Mouse (Mus musculus): ENCODE data around the gene Rab3il1. TPM values are rescaled to one million over a fixed set of nuclear protein-coding genes. Genes with fewer than 3 reads are reported as not detected.
A peak's percentile ranks its signal among the peaks of the same experiment; 100 is the strongest.

The Rab3il1 gene
- polyA plus RNA-seq, 1 experiment from 2014 or later, result 54.0 TPM

GRCm38 (mm10) chr19:10013913-10014312, 12.4 kb downstream of the Rab3il1 start:
- H3K27ac ChIP-seq (ENCODE audit: low read depth, low read length), result peak overlapping the region; percentile 94
- ATAC-seq (replicated peaks; ENCODE audit: insufficient number of reproducible peaks, low FRiP score, low TSS enrichment), result peak; percentile 78
- 14% methylated on average over 5 of the region's 5 CpGs for WGBS (ENCODE audit: insufficient replicate concordance)
- no peaks in the 10 kb centered on the region for H3K27me3 ChIP-seq (ENCODE audit: control insufficient read depth, insufficient read depth, low read length)
- H3K9ac ChIP-seq (ENCODE audit: low read depth, low read length), result peak overlapping the region; percentile 16; the same call in 1 of the 2 replicates
- H3K9me3 ChIP-seq (replicated peaks; ENCODE audit: control insufficient read depth, low read length), result no peaks in the 10 kb centered on the region
- peak overlapping the region; percentile 52 for H3K4me2 ChIP-seq
- no peak overlapping the region for H3K4me3 ChIP-seq (ENCODE audit: low read depth, low read length)
- peaks cover 51% of the 10 kb centered on the region for H3K4me1 ChIP-seq (ENCODE audit: control insufficient read depth, insufficient read depth, low read length)
- no peaks in the 10 kb centered on the region for H3K36me3 ChIP-seq (ENCODE audit: control insufficient read depth, insufficient read depth, low read length)

- Histone ChIP-seq H3K27me3 (ENCODE audit: control insufficient read depth, insufficient read depth, low read length) (no peaks in the 10 kb centered on the region), H3K4me1 (ENCODE audit: control insufficient read depth, insufficient read depth, low read length) (peaks cover 60% of the 10 kb centered on the region), H3K27ac (ENCODE audit: low read depth, low read length) (peak overlapping the region; percentile 94), H3K4me2 (peak overlapping the region; percentile 98), H3K4me3 (ENCODE audit: low read depth, low read length) (peak overlapping the region; percentile 71), H3K9me3 (replicated peaks; ENCODE audit: control insufficient read depth, low read length) (no peaks in the 10 kb centered on the region), H3K9ac (ENCODE audit: low read depth, low read length) (peak overlapping the region; percentile 66), H3K36me3 (ENCODE audit: control insufficient read depth, insufficient read depth, low read length) (no peaks in the 10 kb centered on the region)
- ATAC-seq (replicated peaks; ENCODE audit: insufficient number of reproducible peaks, low FRiP score, low TSS enrichment), result peak; percentile 39; the same call in 1 of the 2 replicates
- WGBS (ENCODE audit: insufficient replicate concordance), result 43% methylated on average over 13 of the region's 13 CpGs
These were observed 13.4 kb downstream of the Rab3il1 start for GRCm38 (mm10) chr19:10014824-10015223.

GRCm38 (mm10) chr19:10015442-10015841, 14.0 kb downstream of the Rab3il1 start:
- Histone ChIP-seq H3K4me1 (ENCODE audit: control insufficient read depth, insufficient read depth, low read length) (peaks cover 60% of the 10 kb centered on the region), H3K4me2 (peak overlapping the region; percentile 98), H3K27me3 (ENCODE audit: control insufficient read depth, insufficient read depth, low read length) (no peaks in the 10 kb centered on the region), H3K9ac (ENCODE audit: low read depth, low read length) (peak overlapping the region; percentile 66), H3K9me3 (replicated peaks; ENCODE audit: control insufficient read depth, low read length) (no peaks in the 10 kb centered on the region), H3K4me3 (ENCODE audit: low read depth, low read length) (peak overlapping the region; percentile 71), H3K27ac (ENCODE audit: low read depth, low read length) (peak overlapping the region; percentile 94), H3K36me3 (ENCODE audit: control insufficient read depth, insufficient read depth, low read length) (no peaks in the 10 kb centered on the region)
- WGBS (ENCODE audit: insufficient replicate concordance), result 54% methylated on average over 4 of the region's 4 CpGs
- ATAC-seq (replicated peaks; ENCODE audit: insufficient number of reproducible peaks, low FRiP score, low TSS enrichment), result no peak

GRCm38 (mm10) chr19:10016151-10016550, 14.7 kb downstream of the Rab3il1 start:
- ATAC-seq (replicated peaks; ENCODE audit: insufficient number of reproducible peaks, low FRiP score, low TSS enrichment), result no peak
- Histone ChIP-seq H3K27ac (ENCODE audit: low read depth, low read length) (peak overlapping the region; percentile 94; the same call in 1 of the 2 replicates), H3K4me2 (peak overlapping the region; percentile 98), H3K9me3 (replicated peaks; ENCODE audit: control insufficient read depth, low read length) (no peaks in the 10 kb centered on the region), H3K4me1 (ENCODE audit: control insufficient read depth, insufficient read depth, low read length) (peaks cover 63% of the 10 kb centered on the region), H3K4me3 (ENCODE audit: low read depth, low read length) (peak overlapping the region; percentile 71), H3K36me3 (ENCODE audit: control insufficient read depth, insufficient read depth, low read length) (no peaks in the 10 kb centered on the region), H3K27me3 (ENCODE audit: control insufficient read depth, insufficient read depth, low read length) (no peaks in the 10 kb centered on the region), H3K9ac (ENCODE audit: low read depth, low read length) (peak overlapping the region; percentile 66; the same call in 1 of the 2 replicates)
- 62% methylated on average over 4 of the region's 4 CpGs for WGBS (ENCODE audit: insufficient replicate concordance)

GRCm38 (mm10) chr19:10017637-10018526, 16.4 kb downstream of the Rab3il1 start:
- Histone ChIP-seq H3K4me1 (ENCODE audit: control insufficient read depth, insufficient read depth, low read length) (peaks cover 70% of the 10 kb centered on the region), H3K9me3 (replicated peaks; ENCODE audit: control insufficient read depth, low read length) (no peaks in the 10 kb centered on the region), H3K4me3 (ENCODE audit: low read depth, low read length) (peak overlapping the region; percentile 71), H3K27me3 (ENCODE audit: control insufficient read depth, insufficient read depth, low read length) (no peaks in the 10 kb centered on the region), H3K9ac (ENCODE audit: low read depth, low read length) (peak overlapping the region; percentile 82), H3K4me2 (peak overlapping the region; percentile 98), H3K27ac (ENCODE audit: low read depth, low read length) (peak overlapping the region; percentile 83), H3K36me3 (ENCODE audit: control insufficient read depth, insufficient read depth, low read length) (no peaks in the 10 kb centered on the region)
- ATAC-seq (replicated peaks; ENCODE audit: insufficient number of reproducible peaks, low FRiP score, low TSS enrichment), result peak; percentile 91
- 5% methylated on average over 44 of the region's 44 CpGs for WGBS (ENCODE audit: insufficient replicate concordance)

- WGBS (ENCODE audit: insufficient replicate concordance), result 4% methylated on average over 3 of the region's 3 CpGs
- peak overlapping the region; percentile 82 for H3K9ac ChIP-seq (ENCODE audit: low read depth, low read length)
- H3K9me3 ChIP-seq (replicated peaks; ENCODE audit: control insufficient read depth, low read length), result no peaks in the 10 kb centered on the region
- H3K4me2 ChIP-seq, result peak overlapping the region; percentile 98
- H3K36me3 ChIP-seq (ENCODE audit: control insufficient read depth, insufficient read depth, low read length), result no peaks in the 10 kb centered on the region
- no peak; the same call in 1 of the 2 replicates for ATAC-seq (replicated peaks; ENCODE audit: insufficient number of reproducible peaks, low FRiP score, low TSS enrichment)
- H3K27ac ChIP-seq (ENCODE audit: low read depth, low read length), result peak overlapping the region; percentile 83
- peaks cover 69% of the 10 kb centered on the region for H3K4me1 ChIP-seq (ENCODE audit: control insufficient read depth, insufficient read depth, low read length)
- H3K27me3 ChIP-seq (ENCODE audit: control insufficient read depth, insufficient read depth, low read length), result no peaks in the 10 kb centered on the region
- H3K4me3 ChIP-seq (ENCODE audit: low read depth, low read length), result peak overlapping the region; percentile 71
These were observed 17.0 kb downstream of the Rab3il1 start for GRCm38 (mm10) chr19:10018527-10018818.

- no peaks in the 10 kb centered on the region for H3K36me3 ChIP-seq (ENCODE audit: control insufficient read depth, insufficient read depth, low read length)
- peak overlapping the region; percentile 71 for H3K4me3 ChIP-seq (ENCODE audit: low read depth, low read length)
- no peak for ATAC-seq (replicated peaks; ENCODE audit: insufficient number of reproducible peaks, low FRiP score, low TSS enrichment)
- no peaks in the 10 kb centered on the region for H3K27me3 ChIP-seq (ENCODE audit: control insufficient read depth, insufficient read depth, low read length)
- H3K9ac ChIP-seq (ENCODE audit: low read depth, low read length), result peak overlapping the region; percentile 82
- H3K4me1 ChIP-seq (ENCODE audit: control insufficient read depth, insufficient read depth, low read length), result peaks cover 69% of the 10 kb centered on the region
- no peak overlapping the region for H3K27ac ChIP-seq (ENCODE audit: low read depth, low read length)
- 73% methylated on average over 4 of the region's 4 CpGs for WGBS (ENCODE audit: insufficient replicate concordance)
- H3K4me2 ChIP-seq, result peak overlapping the region; percentile 98
- no peaks in the 10 kb centered on the region for H3K9me3 ChIP-seq (replicated peaks; ENCODE audit: control insufficient read depth, low read length)
These were observed 17.8 kb downstream of the Rab3il1 start for GRCm38 (mm10) chr19:10019214-10019760.

- Histone ChIP-seq H3K9ac (ENCODE audit: low read depth, low read length) (0 out of 2 replicates have a peak overlapping the region, but pooled peaks have one; percentile 10), H3K4me2 (peak overlapping the region; percentile 29), H3K27me3 (ENCODE audit: control insufficient read depth, insufficient read depth, low read length) (no peaks in the 10 kb centered on the region), H3K27ac (ENCODE audit: low read depth, low read length) (peak overlapping the region; percentile 35; the same call in 1 of the 2 replicates), H3K9me3 (replicated peaks; ENCODE audit: control insufficient read depth, low read length) (no peaks in the 10 kb centered on the region), H3K4me1 (ENCODE audit: control insufficient read depth, insufficient read depth, low read length) (peaks cover 69% of the 10 kb centered on the region), H3K36me3 (ENCODE audit: control insufficient read depth, insufficient read depth, low read length) (no peaks in the 10 kb centered on the region), H3K4me3 (ENCODE audit: low read depth, low read length) (no peak overlapping the region)
- WGBS (ENCODE audit: insufficient replicate concordance), result 94% methylated on average over 2 of the region's 2 CpGs
- no peak for ATAC-seq (replicated peaks; ENCODE audit: insufficient number of reproducible peaks, low FRiP score, low TSS enrichment)
These were observed 20.5 kb downstream of the Rab3il1 start for GRCm38 (mm10) chr19:10021981-10022380.
